Mouse (Mus musculus) heart, embryonic 12.5 days (tissue): ENCODE results near the gene Bcdin3d. TPM values are rescaled to one million over a fixed set of nuclear protein-coding genes. Genes with fewer than 3 reads are reported as not detected.

Source experiments
- ATAC-seq: fragments of 200-750 bp; cut with Nextera tagmentation; 2 replicates; pipeline ENCODE4 v1.8.0; 2017; ENCODE audit warnings: moderate TSS enrichment, moderate library complexity; ENCODE audit not compliant: insufficient number of reproducible peaks, low FRiP score
- H3K27ac ChIP-seq: fragments of 300-500 bp; sonication (generic); 2 replicates; pipeline ENCODE4 v1.5.1; 2016; ENCODE audit warnings: mild to moderate bottlenecking, moderate library complexity; ENCODE audit not compliant: poor library complexity, severe bottlenecking
- H3K27me3 ChIP-seq: fragments of 300-500 bp; sonication (generic); replicated peaks from 2 replicates; pipeline ENCODE4 v1.6.1; 2016; ENCODE audit warnings: mild to moderate bottlenecking, moderate library complexity
- H3K36me3 ChIP-seq: fragments of 300-500 bp; sonication (generic); 2 replicates; pipeline ENCODE4 v1.6.1; 2016; ENCODE audit warnings: mild to moderate bottlenecking, moderate library complexity
- H3K4me1 ChIP-seq: fragments of 300-500 bp; sonication (generic); replicated peaks from 2 replicates; pipeline ENCODE4 v1.6.1; 2016; ENCODE audit warnings: mild to moderate bottlenecking
- H3K4me2 ChIP-seq: fragments of 300-500 bp; sonication (generic); 2 replicates; pipeline ENCODE4 v1.6.1; 2016; ENCODE audit warnings: mild to moderate bottlenecking, moderate library complexity
- H3K4me3 ChIP-seq: fragments of 300-500 bp; sonication (generic); 2 replicates; pipeline ENCODE4 v1.5.1; 2016; ENCODE audit warnings: mild to moderate bottlenecking
- H3K9ac ChIP-seq: fragments of 300-500 bp; sonication (generic); 2 replicates; pipeline ENCODE4 v1.6.1; 2016; ENCODE audit warnings: mild to moderate bottlenecking, moderate library complexity
- H3K9me3 ChIP-seq: fragments of 300-500 bp; sonication (generic); replicated peaks from 2 replicates; pipeline ENCODE4 v1.6.1; 2016; ENCODE audit warnings: mild to moderate bottlenecking, moderate library complexity
- WGBS: fragments of 180-500 bp; shearing (Covaris S2); methylation state at CpG from one replicate; pipeline ENCODE4 v1.1.7; 2016; 5-methylcytosine and 5-hydroxymethylcytosine counted together
- polyA plus RNA-seq: library from polyadenylated mRNA; unstranded; fragments of >200 nt; fragmentation: Nextera tagmentation; extraction: Ambion mirVana; gene quantifications from 2 replicates; pipeline ENCODE4 v1.2.1, GENCODE M21; 2016

Gene Bcdin3d
- 11.3 and 12.2 TPM in 2 replicates for polyA plus RNA-seq

DNA sequence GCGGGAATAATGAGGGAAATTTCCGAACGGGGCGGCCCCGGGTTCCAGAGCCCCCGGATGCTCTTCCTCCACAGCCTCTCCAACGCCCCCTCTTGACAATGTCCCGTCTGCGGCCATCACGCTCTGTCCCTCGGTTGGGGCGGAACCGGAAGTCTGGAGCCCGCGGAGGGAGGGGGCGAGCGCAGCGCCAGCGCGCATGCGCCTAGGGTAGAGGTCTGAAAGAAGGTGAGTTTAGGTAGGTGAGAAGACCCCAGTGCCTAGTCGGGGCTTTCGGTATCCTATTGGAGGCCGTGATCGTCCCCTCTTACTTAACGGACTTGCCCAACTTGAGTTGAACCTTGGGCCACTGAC, at the start of gene Bcdin3d:
Gene Bcdin3d, minus strand, starts transcription at position 155 of the 351 bp plus-strand sequence.
- Histone ChIP-seq H3K9ac (peak within 1 kb of the TSS; percentile 91), H3K36me3 (peaks cover 9% of the 10 kb centered on the region; the same call in 1 of the 2 replicates), H3K27me3 (no peaks in the 10 kb centered on the region), H3K4me1 (peaks cover 11% of the 10 kb centered on the region), H3K4me2 (peak within 1 kb of the TSS; percentile 77), H3K4me3 (peak within 1 kb of the TSS; percentile 84), H3K27ac (peak within 1 kb of the TSS; percentile 94), H3K9me3 (no peaks in the 10 kb centered on the region)
- WGBS: under 1% methylated on average over 26 of the region's 26 CpGs
- ATAC-seq: peak; percentile 82

DNA sequence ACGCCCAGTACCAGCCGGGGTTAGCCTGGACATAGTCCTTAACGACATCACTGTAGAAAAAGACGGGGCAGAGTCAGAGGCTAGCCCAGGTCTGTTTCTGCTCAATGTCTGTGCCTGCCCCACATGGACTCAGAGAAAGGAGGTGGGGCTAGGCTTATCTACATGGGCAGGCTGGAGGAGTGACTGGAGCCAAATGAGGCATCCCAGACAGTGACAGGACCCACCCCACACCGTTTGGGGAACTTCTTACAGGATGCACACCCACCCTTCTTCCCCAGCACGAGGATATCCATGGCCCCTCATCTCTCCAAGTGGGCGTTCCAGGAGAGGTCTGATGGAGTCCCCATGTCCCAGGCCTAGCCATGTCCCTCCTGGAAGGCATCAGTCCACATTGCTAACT, 45.8 kb upstream of the Bcdin3d start:
- H3K9me3 ChIP-seq: no peaks in the 10 kb centered on the region
- peaks cover 97% of the 10 kb centered on the region for H3K27me3 ChIP-seq
- no peaks in the 10 kb centered on the region; the same call in 1 of the 2 replicates for H3K4me1 ChIP-seq
- H3K27ac ChIP-seq: no peak overlapping the region
- ATAC-seq: no peak
- WGBS: 49% methylated on average over 7 of the region's 7 CpGs
- no peak overlapping the region for H3K4me2 ChIP-seq
- no peak overlapping the region for H3K4me3 ChIP-seq
- H3K36me3 ChIP-seq: no peaks in the 10 kb centered on the region
- H3K9ac ChIP-seq: no peak overlapping the region

DNA sequence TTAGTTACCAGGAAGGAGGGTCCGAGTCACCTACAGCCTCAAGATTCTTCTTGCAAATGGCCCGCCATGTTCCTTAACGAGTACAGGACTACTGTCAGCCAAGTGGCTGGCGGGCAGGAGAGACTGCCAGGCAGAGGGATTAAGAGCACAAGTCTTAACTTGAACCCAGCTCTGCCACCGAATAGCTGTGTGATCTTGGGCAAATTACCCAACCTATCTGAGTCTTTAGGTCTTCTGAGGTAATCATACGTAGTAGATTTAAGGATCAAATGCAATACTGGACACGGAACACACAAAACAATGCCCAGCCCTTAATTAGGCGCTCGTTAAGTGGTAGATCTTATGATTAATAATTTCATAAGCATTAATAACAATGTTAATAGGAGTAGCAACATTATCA, 45.1 kb upstream of the Bcdin3d start:
- Histone ChIP-seq H3K4me3 (no peak overlapping the region), H3K36me3 (no peaks in the 10 kb centered on the region), H3K27ac (no peak overlapping the region), H3K4me1 (no peaks in the 10 kb centered on the region; the same call in 1 of the 2 replicates), H3K27me3 (peaks cover 99% of the 10 kb centered on the region), H3K9me3 (no peaks in the 10 kb centered on the region), H3K4me2 (no peak overlapping the region), H3K9ac (no peak overlapping the region)
- 88% methylated on average over 9 of the region's 9 CpGs for WGBS
- ATAC-seq: no peak

DNA sequence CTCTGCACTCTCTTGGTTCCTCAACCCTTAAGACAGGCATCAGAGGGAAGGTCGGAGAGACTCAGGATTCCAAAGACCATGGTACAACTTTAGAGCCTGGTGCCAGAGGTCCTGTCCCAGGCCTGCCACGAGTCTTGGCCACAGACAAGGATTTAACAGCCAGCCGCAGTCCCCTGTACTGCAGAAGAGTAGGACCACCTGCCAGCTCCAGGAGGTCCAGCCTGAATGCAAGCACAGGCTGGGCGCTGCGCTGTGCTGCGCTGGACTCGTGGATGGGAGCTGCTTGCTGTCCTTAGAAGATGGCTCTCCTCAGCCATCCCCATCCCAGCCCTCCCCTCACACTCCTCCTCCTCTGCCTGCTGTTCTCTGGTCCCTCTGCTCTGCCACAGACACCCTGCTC, 43.2 kb upstream of the Bcdin3d start:
- no peak for ATAC-seq
- H3K27me3 ChIP-seq: peaks cover 96% of the 10 kb centered on the region

DNA sequence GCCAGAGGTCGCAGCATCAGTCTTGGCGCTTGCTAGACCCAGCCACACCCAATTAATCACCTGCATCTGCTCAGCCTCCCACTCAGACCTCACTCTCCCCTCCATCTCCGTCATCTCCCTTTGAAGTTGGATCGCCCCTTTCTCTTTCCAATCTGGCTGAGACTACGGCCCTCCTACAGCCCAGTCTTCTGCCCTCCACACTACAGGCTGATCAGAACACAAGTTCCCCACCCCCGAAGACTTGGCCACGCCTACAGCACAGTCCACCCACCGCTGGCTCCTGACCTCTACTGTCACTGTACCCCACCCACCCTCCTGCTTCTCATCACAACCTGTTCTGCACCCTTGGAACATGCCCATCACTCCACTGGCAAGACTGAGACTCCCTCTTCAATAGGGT, 42.2 kb upstream of the Bcdin3d start:
- Histone ChIP-seq H3K4me3 (no peak overlapping the region), H3K27me3 (peaks cover 96% of the 10 kb centered on the region), H3K27ac (no peak overlapping the region), H3K9me3 (no peaks in the 10 kb centered on the region), H3K36me3 (no peaks in the 10 kb centered on the region), H3K4me2 (no peak overlapping the region), H3K4me1 (no peaks in the 10 kb centered on the region; the same call in 1 of the 2 replicates), H3K9ac (no peak overlapping the region)
- ATAC-seq: no peak
- 51% methylated on average over 8 of the region's 8 CpGs for WGBS

More for the DNA sequence above, 43.2 kb upstream of the Bcdin3d start:
- no peak overlapping the region for H3K27ac ChIP-seq
- H3K4me1 ChIP-seq: no peaks in the 10 kb centered on the region; the same call in 1 of the 2 replicates
- no peaks in the 10 kb centered on the region for H3K36me3 ChIP-seq
- no peak overlapping the region for H3K9ac ChIP-seq
- H3K4me2 ChIP-seq: no peak overlapping the region
- H3K9me3 ChIP-seq: no peaks in the 10 kb centered on the region
- H3K4me3 ChIP-seq: no peak overlapping the region
- WGBS: 57% methylated on average over 7 of the region's 7 CpGs

DNA sequence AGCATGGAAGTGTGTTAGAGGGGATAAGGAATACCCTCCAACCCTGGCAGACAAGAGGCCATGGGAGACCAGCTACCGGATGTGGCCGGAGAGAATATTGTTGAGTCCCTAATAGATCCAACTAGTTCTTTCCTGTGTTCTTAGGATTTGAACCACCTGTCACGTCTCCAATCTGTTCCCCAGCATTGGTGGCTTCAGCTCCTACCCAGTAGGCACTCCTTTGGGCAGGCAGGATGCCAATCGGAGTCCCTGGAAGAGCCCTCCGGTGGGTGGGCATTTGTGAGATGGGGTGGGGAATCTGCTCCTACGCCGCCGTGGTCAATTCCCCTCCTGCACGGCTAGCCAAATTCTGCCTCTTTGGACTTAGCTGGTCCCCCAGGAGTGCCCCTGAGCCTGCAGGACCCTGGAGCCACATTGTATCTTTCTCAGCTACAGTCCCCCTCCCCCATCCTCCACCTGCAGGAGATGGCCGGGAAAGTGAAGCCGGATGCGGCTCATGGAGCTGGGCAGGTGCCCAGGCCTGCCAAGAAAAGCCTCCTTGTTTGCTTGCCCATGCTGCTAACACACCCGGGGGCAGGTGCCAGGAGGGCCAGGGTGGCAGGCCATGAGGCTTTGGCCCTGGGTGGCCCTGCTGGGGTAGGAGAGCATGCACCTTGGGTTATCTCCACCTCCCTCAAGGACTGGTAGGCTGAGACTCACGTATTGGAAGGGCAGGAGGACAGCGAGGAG, 37.4 kb upstream of the Bcdin3d start:
- no peaks in the 10 kb centered on the region for H3K4me1 ChIP-seq
- 77% methylated on average over 15 of the region's 15 CpGs for WGBS

DNA sequence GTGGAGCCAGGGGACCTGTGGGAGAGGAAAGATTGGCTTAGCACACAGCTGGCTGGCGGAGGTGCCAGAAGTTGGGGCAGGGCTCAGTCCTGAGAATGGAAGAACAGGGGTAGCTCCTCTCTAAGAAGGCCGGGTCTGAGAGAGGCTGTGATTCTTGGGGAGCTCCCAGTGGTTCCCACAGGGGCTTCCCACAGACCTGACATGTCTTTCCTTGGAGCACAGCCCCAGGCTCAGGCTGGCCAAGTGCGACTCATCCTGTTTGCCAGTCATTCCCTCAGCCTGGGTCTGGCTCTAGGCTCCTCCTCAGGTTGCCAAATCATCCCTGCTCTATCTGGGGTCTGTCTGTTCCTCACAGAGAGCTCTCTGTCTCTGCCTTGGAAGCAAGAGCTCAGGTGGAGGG, 36.1 kb upstream of the Bcdin3d start:
- peaks cover 88% of the 10 kb centered on the region for H3K27me3 ChIP-seq

More for the DNA sequence above, 37.4 kb upstream of the Bcdin3d start:
- peaks cover 90% of the 10 kb centered on the region for H3K27me3 ChIP-seq
- no peaks in the 10 kb centered on the region for H3K36me3 ChIP-seq
- H3K9ac ChIP-seq: no peak overlapping the region
- H3K27ac ChIP-seq: no peak overlapping the region
- no peak overlapping the region for H3K4me3 ChIP-seq
- no peaks in the 10 kb centered on the region for H3K9me3 ChIP-seq
- ATAC-seq: no peak
- no peak overlapping the region for H3K4me2 ChIP-seq

DNA sequence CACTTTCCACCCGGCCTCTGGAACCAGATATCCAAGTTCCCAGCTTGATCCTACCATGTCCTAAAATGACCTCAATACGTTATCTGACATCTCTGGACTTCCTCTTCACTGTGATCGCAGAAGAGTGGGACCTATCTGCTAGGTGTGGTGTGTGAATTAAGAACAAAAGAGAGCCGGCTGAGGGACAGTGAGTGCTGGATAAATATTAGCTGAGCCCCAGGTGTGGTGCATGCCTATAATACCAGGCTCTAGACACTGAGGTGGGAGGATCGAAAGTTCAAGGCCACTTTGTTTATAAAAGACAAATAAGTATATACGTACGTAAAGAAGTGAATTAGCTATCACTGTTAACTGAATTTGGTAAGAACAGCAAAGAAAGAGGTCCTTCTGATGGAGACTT, 35.3 kb upstream of the Bcdin3d start:
- Histone ChIP-seq H3K4me1 (peaks cover 18% of the 10 kb centered on the region), H3K27ac (no peak overlapping the region)
- ATAC-seq: no peak

More for the DNA sequence above, 36.1 kb upstream of the Bcdin3d start:
- Histone ChIP-seq H3K36me3 (no peaks in the 10 kb centered on the region), H3K9ac (no peak overlapping the region), H3K4me3 (no peak overlapping the region), H3K4me2 (no peak overlapping the region), H3K9me3 (no peaks in the 10 kb centered on the region), H3K4me1 (peaks cover 10% of the 10 kb centered on the region), H3K27ac (no peak overlapping the region)
- ATAC-seq: no peak
- WGBS: 76% methylated on average over 3 of the region's 3 CpGs

DNA sequence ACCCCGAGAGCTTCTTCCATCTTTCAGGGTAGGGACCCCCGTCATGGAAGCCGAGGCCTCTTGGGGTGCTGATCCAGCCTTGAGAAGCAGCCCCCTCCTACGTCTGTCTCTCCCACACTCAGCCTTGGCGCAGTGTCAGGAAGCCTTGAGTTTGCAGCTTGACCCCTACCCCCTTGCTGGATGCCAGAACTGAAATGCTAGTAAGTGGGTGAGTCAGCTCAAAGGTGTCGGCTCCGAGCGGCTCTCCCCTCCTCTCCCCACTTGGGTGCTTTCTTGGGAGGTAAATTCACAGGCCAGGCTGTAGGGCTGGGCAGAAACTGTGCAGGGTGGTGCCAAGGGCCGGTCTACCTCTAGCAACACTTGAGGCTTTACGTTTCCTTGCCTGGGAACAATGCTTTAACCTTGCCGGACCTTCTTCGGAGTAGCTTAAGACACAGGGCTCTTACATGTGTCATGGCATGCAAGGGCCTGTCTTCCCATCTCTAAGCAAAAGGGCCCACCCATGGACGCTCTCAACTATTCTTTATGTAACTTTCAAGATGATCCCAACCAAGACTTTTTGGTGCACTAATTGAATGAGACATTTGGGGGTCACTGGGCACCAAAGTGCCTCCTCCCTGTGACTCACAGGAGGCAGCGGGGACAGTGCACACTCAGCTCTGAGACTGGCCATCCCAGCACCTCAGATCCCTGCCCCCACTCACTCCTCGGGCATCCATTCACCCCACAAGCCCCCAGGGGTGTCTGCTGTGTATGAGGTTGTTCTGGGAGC, 31.0 kb upstream of the Bcdin3d start:
- 63% methylated on average over 15 of the region's 15 CpGs for WGBS
- Histone ChIP-seq H3K4me2 (no peak overlapping the region), H3K9me3 (no peaks in the 10 kb centered on the region), H3K4me1 (peaks cover 35% of the 10 kb centered on the region), H3K36me3 (no peaks in the 10 kb centered on the region), H3K4me3 (no peak overlapping the region), H3K9ac (no peak overlapping the region), H3K27ac (no peak overlapping the region), H3K27me3 (peaks cover 90% of the 10 kb centered on the region)
- peak; percentile 40; the same call in 1 of the 2 replicates for ATAC-seq

More for the DNA sequence above, 35.3 kb upstream of the Bcdin3d start:
- Histone ChIP-seq H3K4me3 (no peak overlapping the region), H3K36me3 (no peaks in the 10 kb centered on the region), H3K9me3 (no peaks in the 10 kb centered on the region), H3K9ac (no peak overlapping the region), H3K4me2 (no peak overlapping the region), H3K27me3 (peaks cover 88% of the 10 kb centered on the region)
- WGBS: 69% methylated on average over 7 of the region's 7 CpGs

DNA sequence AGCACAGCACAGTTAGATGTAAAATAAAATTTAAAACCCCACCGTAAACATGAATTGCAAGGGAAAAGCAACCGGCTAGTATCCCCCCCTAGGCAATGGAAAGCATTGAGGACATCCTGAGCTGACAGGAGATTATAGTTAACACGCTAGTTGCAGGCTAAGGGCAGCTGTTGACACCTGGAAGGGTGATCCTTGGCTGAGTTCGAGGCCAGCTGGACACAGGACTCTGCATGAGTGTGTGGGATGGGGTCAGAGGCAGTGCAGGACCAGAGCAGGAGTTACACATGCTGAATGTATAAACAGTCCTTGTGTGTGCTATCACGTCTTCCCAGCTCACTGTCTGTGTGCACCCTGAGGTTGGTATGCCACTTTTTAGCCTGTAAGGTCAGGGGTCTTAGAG, 28.7 kb upstream of the Bcdin3d start:
- H3K9ac ChIP-seq: no peak overlapping the region
- H3K4me3 ChIP-seq: no peak overlapping the region
- H3K9me3 ChIP-seq: no peaks in the 10 kb centered on the region
- no peaks in the 10 kb centered on the region for H3K36me3 ChIP-seq
- no peak for ATAC-seq
- H3K4me2 ChIP-seq: no peak overlapping the region
- peaks cover 57% of the 10 kb centered on the region for H3K4me1 ChIP-seq
- peaks cover 69% of the 10 kb centered on the region for H3K27me3 ChIP-seq
- no peak overlapping the region for H3K27ac ChIP-seq
- WGBS: 61% methylated on average over 5 of the region's 5 CpGs

DNA sequence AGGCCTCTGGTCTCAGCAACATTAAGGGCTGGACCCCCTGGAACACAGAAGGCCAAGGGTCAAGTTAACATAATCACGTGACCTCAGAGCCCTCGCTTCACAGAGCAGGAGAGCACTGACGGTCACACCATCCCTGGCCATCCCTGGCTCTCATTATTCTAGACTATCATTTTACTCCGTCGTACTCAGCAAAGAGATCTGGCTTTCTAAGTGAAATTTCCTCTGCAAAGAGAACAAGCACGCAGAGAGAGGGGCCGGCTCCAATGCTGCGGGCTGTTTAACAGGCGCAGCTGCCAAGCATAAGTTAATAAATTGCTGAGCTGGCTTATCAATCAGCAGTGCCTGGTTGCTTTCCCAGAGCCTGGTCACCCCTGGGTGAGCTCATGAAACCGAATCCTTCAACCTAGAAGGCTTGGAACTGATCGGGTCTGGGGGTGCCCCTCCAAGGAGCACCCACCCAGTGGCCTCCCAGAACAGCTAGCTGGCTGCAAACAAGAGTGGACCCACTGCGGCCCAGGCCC, 27.8 kb upstream of the Bcdin3d start:
- Histone ChIP-seq H3K27me3 (peaks cover 69% of the 10 kb centered on the region), H3K27ac (no peak overlapping the region), H3K9ac (no peak overlapping the region), H3K4me2 (no peak overlapping the region), H3K9me3 (no peaks in the 10 kb centered on the region), H3K4me1 (peaks cover 66% of the 10 kb centered on the region), H3K36me3 (no peaks in the 10 kb centered on the region), H3K4me3 (no peak overlapping the region)
- WGBS: 64% methylated on average over 12 of the region's 12 CpGs
- ATAC-seq: no peak
